Mouse (Mus musculus) myocyte (in vitro differentiated cells): ENCODE results near the gene Gm11111.

Experiments used
- CEBPB ChIP-seq: IDR thresholded peaks from 2 replicates; pipeline ENCODE4 v1.6.1; 2011; ENCODE audit warnings: mild to moderate bottlenecking, moderate library complexity; ENCODE audit not compliant: poor library complexity, insufficient read depth, severe bottlenecking
- E2F4 ChIP-seq: IDR thresholded peaks from one replicate; pipeline ENCODE4 v1.6.1; 2011; ENCODE audit warnings: mild to moderate bottlenecking, control low read depth, moderate library complexity; ENCODE audit not compliant: insufficient read depth
- MAX ChIP-seq: IDR thresholded peaks from one replicate; pipeline ENCODE4 v1.6.1; 2011; ENCODE audit warnings: low read depth, mild to moderate bottlenecking, control low read depth
- MYOG ChIP-seq, 3 experiments: IDR thresholded peaks; one replicate each; pipeline ENCODE4 v1.6.1; 2011; ENCODE audit warnings: control low read depth in 2 of 3, low read depth in 2 of 3, mild to moderate bottlenecking in 2 of 3; ENCODE audit not compliant: insufficient read length in 2 of 3, control insufficient read depth in 1 of 3, insufficient read depth in 1 of 3
- POLR2A ChIP-seq: IDR thresholded peaks from one replicate; pipeline ENCODE4 v1.6.1; 2011; ENCODE audit warnings: low read depth, mild to moderate bottlenecking, control low read depth, moderate library complexity; ENCODE audit not compliant: insufficient read length
- POLR2AphosphoS2 ChIP-seq: IDR thresholded peaks from one replicate; pipeline ENCODE4 v1.6.1; 2011; ENCODE audit warnings: low read depth, control low read depth; ENCODE audit not compliant: insufficient read length
- TCF12 ChIP-seq: IDR thresholded peaks from one replicate; pipeline ENCODE4 v1.6.1; 2011; ENCODE audit warnings: mild to moderate bottlenecking, control low read depth; ENCODE audit not compliant: poor library complexity, insufficient read depth, severe bottlenecking
- TCF3 ChIP-seq: IDR thresholded peaks from one replicate; pipeline ENCODE4 v1.6.1; 2011; ENCODE audit warnings: low read depth, control low read depth; ENCODE audit not compliant: insufficient read length
- USF1 ChIP-seq: IDR thresholded peaks from one replicate; pipeline ENCODE4 v1.6.1; 2011; ENCODE audit warnings: low read depth, mild to moderate bottlenecking, control low read depth, moderate library complexity

DNA sequence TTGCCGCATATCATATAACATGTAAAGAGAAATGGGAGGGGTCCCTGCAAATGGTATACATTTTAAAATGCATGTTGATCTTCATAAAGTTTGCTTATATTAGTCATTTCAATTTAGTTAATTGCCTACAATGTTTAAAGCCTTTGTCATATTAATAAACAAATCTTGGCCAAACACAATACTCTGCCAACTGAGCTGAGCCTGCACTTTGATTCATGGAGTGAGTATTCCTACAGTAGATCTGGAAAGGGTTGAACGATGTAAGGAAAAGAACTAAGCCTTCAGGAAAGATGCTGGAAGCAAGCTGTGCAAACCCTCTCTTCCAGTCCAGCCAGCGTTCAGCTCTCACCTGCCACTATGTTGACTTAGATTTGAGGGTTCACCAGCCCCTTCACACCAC lies 29.6 kb downstream of the Gm11111 start:
- no peak for TF ChIP-seq E2F4
- TF ChIP-seq USF1 = no peak
- no peak for TF ChIP-seq POLR2A
- TF ChIP-seq MYOG (IDR thresholded peaks at IDR 0.05; ENCODE audit: control insufficient read depth in 1 of 3, insufficient read depth in 1 of 3, insufficient read length in 2 of 3, low read depth in 2 of 3) = no peak
- no peak for TF ChIP-seq MAX
- TF ChIP-seq CEBPB = no peak
- no peak for TF ChIP-seq POLR2AphosphoS2
- no peak for TF ChIP-seq TCF3
- TF ChIP-seq TCF12 = no peak
